Mouse (Mus musculus) inflammation-experienced regulatory T-cells, adult 6 months (primary cell): Measurements from ENCODE around the gene Odam. TPM values are rescaled to one million over a fixed set of nuclear protein-coding genes. Genes with fewer than 3 reads are reported as not detected.

Experiments used
- ATAC-seq: one replicate; pipeline ENCODE4 v1.8.0; 2017
- polyA plus RNA-seq, 3 experiments: library from polyadenylated mRNA; unstranded; fragments of 100-300 nt; shearing (Covaris generic); gene quantifications; one replicate each; pipeline ENCODE4 v1.2.1; 2017

Odam gene
- polyA plus RNA-seq = not detected

DNA sequence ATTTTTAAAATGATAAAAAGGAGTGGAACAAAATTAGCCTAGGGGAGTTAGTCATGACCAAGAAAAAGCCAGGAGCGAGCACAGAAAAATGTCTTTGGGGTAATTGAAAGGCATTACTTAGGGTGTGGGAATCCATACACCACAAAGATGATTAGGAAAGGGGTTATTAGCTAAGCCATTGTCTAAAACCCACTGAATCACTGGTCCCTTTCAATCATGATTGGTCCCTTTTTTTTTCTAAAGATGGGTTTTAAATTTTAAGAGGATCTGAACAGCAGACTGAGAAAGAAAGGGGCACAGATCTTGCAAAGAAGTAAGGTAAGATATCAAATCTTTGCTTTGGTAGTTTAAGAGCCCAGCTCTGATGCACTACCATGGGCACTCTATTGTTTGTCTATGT, at the start of gene Odam:
Gene Odam, plus strand, starts transcription at position 301 of the 400 bp plus-strand sequence.
- no peak for ATAC-seq

DNA sequence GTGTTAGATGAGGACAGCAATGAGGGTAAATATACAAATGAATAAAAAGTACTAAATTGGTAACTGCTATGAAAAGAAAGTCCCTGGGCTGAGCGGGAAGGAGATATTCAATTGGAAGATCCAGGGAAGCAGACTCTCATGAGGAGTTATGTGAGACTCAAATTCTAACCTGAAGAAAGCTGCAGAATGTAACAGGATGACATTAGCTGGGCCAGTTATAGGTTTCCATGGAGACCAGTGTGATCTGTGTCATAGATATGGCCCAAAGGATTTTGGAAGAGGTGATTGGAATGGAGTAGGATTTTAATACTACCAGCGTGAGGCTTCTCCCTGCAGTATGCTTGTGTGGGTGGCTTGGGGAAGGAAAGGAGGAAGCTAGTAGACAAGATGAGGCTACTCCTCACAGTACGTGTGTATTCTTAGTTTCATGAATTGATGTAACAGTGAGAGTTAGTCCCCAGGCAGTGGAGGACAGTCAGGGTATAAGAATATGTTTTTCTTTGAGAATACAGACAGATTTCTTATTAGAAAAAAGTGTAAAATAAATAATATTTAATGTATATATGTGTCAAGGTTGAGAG, 29.6 kb upstream of the Odam start:
- no peak for ATAC-seq

DNA sequence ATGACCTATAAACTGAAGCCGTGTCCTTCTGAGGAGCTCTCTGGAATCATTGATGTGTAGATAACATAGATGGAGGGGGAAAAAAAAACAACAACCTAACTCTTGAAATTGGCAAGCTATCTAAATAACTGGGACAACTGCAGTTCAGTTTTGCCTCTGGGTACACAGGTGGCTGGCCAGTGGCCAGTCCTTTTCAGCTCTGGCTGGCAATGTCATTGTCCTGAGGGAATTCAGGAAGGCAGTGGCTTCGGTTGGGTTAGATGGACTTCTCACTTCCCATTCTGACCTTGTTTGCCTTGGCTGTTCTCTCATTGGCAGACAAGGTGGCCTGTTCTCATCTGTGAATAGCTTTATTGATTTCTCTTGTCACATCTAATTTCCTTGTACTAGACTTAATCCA, 14.7 kb upstream of the Odam start:
- no peak for ATAC-seq

DNA sequence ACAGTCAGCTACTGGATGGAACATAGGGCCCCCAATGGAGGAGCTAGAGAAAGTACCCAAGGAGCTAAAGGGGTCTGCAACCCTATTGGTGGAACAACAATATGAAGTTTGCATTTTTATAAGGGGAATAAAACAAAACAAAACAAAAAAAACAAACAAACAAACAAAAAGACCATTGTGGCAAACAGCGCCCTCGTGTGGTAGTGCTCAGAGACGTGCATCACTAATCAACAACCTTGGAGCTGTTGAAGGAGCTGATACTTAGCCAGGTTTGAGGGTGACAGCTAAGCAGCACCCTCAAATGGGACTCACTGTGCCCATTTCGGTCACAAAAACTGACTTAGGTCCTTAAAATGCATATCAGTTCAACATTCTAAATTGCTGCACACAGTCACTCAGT, 13.4 kb upstream of the Odam start:
- no peak for ATAC-seq

DNA sequence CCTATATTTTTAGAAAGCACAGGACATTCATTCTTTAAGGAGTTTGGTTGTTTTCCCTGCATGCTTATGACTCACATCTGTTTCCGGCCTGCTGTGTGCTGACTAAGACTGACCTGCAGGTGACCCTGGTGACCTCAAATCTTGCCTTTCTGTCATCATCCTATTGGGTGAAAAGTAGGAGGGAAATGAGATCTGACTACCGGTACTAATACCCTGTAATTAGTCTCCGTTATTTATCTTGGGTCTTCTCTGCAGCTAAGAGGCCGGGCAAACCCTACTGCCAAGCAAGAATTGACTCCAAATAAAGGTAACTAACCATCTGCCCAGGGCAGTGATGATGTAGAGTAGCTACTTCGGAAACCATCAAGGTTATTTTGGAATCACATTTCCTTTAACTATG, 40.5 kb downstream of the Odam start, which contains the start of gene Csn3:
Gene Csn3, plus strand, starts transcription at position 208 of the 400 bp plus-strand sequence.
- ATAC-seq = no peak

DNA sequence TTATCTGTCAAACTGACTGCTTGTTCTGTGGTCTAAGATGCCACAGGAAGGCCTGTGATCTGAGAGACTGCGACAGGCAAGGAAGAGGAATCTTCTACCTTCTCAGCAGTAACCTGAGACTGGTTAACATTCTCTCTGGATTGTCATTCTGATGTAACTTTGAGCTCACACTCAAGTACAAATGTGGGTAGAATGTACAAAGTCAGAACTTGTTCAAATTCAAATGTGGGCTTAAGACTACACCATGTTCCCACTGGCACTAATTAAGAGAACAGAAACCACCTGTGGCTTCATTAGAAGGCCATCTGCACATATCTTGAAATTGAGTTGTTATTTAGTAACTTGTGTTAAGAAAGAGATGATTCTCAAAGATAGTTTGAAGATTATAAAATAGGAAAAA, 46.8 kb downstream of the Odam start:
- no peak for ATAC-seq

DNA sequence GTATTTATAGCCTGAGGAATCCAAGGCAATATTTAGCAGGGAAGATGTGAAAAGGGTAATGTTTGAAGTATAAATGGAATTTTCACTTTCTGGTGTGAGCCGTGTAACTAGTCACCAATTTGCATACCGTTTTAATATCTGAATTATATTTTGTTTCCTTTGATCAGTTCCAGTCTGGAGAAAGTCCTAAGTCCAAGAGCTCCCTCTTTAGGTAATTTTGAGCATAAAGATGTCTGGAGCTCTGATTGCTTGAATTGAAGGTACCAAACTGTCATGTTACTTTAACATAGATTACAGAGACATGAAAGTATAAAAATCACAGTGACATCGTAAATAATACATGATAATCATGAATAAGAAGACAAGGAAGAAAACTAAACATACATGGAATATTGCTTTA, 55.9 kb downstream of the Odam start:
- no peak for ATAC-seq

DNA sequence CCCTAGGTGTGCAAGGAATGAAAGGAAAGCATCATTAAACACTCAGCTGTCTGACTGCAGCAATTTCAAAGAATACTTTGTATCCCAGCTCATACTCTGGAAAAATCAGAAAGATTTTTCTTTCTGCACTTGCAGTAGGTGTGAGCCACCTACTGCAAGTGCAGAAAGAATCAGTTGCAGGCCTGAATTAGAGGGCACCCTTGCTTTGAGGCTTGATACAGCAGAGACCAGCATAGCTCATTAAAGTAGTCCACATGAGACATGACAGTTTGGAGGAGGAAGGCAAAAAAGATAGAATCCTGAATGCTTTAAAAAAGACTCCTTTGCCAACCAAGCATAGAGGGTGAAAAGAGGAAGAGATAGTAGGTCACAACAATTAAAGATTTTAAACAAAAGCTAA, 57.7 kb downstream of the Odam start:
- ATAC-seq = no peak

Other genes with a start within 250 kb of the Odam start
- not detected for gene Csn1s1, start 218.8 kb upstream of the Odam start, polyA plus RNA-seq
- not detected for gene Csn2, start 185.4 kb upstream of the Odam start, polyA plus RNA-seq
- gene Csn1s2a, start 110.5 kb upstream of the Odam start, polyA plus RNA-seq = not detected
- gene Csn1s2b, start 76.9 kb upstream of the Odam start, polyA plus RNA-seq = under 1 TPM in 1 of 3 experiments, not detected in 2; 0.43 TPM
- not detected for gene Prr27, start 59.3 kb upstream of the Odam start, polyA plus RNA-seq
- not detected for gene Csn3, start 40.5 kb downstream of the Odam start, polyA plus RNA-seq
- gene 2310003L06Rik, start 84.4 kb downstream of the Odam start, polyA plus RNA-seq = not detected
- not detected for gene Gm28434, start 84.5 kb downstream of the Odam start, polyA plus RNA-seq
- not detected for gene Cabs1, start 94.4 kb downstream of the Odam start, polyA plus RNA-seq
- not detected for gene Smr3a, start 117.5 kb downstream of the Odam start, polyA plus RNA-seq
- gene Smr2, start 201.5 kb downstream of the Odam start, polyA plus RNA-seq = not detected
- gene Gm11116, start 226.5 kb downstream of the Odam start, polyA plus RNA-seq = not detected